Mouse (Mus musculus) urinary bladder, adult 2 months (tissue): ENCODE results near the gene Sbp. TPM values are rescaled to one million over a fixed set of nuclear protein-coding genes. Genes with fewer than 3 reads are reported as not detected.
"Not testable (repeated sequence)": the region's sequence is repeated elsewhere in the genome, so short reads cannot be mapped to it uniquely, and the experiment has no call there.

Experiments used
- DNase-seq: peaks from one replicate; pipeline ENCODE4 v3.0.0; 2022; ENCODE audit warnings: low spot score
- polyA plus RNA-seq: library from polyadenylated mRNA; depleted of rRNA; stranded (reverse); fragments of >200 nt; gene quantifications from 2 replicates; pipeline ENCODE4 v1.2.3, GENCODE M21; 2012; rRNA removed

Gene Sbp
- 0.09 TPM in 1 of 2 replicates, not detected in the other for polyA plus RNA-seq

GRCm38 (mm10) chr17:23941372-23941771, at the start of gene Sbp:
Gene Sbp (plus strand): TSS chr17:23941672.
- DNase-seq, result no peak

DNA sequence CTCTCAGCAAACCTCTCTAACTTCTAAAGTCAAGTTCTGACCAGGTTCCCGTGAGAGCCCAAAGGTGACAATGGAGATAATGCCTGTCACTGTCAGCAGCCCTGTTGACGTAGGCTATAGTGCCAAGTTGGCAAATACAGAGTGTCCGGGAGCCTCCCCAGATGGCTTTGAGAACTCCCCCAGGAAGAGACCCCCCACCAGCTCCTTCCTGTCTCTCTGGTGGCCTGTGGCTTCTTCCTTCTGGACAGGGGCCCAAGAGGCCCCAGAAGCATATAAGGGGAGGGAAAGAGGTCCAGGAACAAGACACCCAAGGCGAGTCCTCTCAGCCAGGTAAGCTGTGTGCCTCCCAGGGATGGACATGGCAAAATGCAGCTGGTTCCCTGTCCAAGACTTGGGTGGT, 24.3 kb upstream of the Sbp start, which contains the start of gene Dcpp3:
Gene Dcpp3 (plus strand): TSS at position 301 of the 400 bp plus-strand sequence.
- not testable (repeated sequence) for DNase-seq

GRCm38 (mm10) chr17:23924531-23925007, 16.9 kb upstream of the Sbp start:
- DNase-seq, result peak; percentile 83

- DNase-seq, result peak; percentile 52
Measured at GRCm38 (mm10) chr17:23925090-23925493, 16.4 kb upstream of the Sbp start.

DNA sequence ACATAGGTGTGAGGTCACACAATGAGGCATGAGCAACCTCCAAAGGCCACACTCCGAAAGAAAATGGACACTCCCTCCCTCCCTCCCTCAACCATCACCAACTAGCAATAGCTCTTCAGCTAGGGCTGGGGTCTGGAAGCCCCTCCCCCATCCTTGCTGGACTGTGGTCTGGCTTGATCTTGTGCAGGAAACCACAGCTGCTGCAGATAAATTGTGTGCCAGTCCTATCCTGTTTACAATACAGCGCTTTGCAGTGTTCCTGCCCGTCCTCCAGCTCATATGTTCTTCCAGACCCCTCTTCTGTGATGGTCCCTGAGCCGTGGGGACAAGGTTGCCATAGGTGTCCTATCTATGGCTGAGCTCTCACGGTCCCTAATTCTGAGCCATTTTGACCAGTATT, 10.3 kb upstream of the Sbp start:
- no peak for DNase-seq

- DNase-seq, result not testable (repeated sequence)
Measured at GRCm38 (mm10) chr17:23947486-23947885, 6.0 kb downstream of the Sbp start.

DNA sequence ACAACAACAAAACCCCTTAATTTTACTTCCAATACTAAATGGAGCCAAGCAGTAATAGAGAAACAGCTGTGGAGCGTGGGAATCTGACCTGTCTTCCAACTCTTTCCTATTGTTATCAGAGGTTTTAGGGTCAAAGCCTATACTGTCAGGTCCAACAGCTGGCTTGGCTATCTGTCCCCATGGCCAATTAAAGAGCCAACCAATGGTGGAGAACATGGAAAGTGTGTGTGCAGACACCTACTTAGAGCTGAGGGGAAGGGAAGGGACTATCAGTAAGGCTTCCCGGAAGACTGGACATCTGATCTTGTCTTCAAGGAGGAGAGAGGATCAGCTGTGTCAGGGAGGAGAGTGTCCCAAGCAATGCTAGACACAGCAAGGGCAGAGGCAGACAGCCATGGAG, 7.6 kb downstream of the Sbp start:
- DNase-seq, result no peak

DNA sequence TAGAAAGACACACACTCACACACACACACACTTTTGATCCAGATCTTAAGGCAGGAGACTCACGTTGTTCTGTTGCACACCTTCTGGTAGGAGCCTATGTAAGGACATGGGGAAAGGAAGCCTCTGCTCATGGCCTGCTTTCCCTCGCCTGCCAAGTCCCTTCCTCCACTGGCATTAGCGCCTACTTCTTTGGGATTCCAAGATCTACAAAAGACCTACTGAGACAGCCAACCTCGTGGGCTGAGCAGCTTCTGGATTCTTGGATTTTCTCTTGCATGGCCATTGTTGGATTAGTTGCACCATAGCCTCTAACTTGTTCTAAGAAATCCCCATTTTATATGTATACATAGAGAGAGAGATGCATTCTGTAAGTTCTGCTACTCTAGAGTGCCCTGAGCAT, 9.4 kb downstream of the Sbp start:
- not testable (repeated sequence) for DNase-seq

- no peak for DNase-seq
Measured at GRCm38 (mm10) chr17:23955174-23955573, 13.7 kb downstream of the Sbp start, which contains the start of gene Sbpl. Gene Sbpl (minus strand): TSS chr17:23955274.

- no peak for DNase-seq
Measured at GRCm38 (mm10) chr17:23960084-23960738, 18.7 kb downstream of the Sbp start.

DNA sequence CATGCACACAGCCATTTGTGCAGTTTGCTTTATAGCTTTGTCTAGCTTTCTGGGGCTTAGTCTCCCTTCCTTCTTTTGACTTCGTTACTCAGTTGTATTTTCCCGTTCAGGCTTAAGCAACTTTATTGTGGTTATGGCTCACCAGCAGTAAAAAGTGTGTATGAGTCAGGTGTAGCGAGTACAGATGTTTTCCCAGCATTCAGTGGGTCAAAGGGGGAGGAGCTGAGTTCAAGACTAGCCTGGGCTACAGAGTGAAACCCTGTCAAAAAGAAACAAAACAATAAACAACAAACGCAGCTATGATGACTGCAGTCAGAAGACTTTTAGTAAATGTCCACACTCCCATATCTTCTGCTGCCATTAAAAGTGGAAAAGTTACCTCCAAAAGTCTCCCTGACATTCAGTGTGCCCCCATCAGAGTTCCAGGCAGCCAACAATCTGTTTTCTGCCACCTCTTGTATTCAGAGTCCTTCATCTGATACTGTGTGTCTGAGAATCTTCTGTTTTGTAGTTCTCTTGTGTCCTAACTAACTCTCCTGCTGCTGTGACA, 20.2 kb downstream of the Sbp start:
- no peak for DNase-seq

DNA sequence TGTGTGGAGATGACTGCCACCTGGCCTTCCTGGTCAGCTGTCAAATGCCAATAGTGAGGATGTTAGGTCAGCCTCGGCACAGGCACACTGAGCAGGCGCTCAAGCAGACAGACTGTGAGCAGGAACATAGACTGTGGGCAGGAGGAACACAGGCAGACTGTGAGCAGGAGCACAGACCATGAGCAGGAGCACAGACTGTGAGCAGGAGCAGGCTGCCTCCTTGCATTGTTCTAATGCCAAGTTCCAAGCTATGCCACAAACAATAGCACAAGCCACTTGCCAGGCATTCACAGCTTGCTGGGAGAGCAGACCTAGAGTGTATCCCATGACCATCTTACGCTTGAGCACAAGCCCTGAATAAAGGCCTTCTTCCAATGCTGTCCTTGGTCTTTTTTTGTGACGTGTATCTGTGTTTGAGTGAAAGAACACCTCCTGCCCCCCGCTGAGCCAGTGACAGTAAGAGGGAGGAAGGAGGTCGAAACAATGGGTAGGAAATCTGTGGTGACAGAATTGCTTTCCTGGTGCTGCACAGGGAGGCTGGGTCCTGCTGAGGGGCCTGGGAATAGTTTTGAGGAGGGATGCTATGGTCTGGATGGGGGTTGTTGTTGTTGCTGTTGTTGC, 24.4 kb downstream of the Sbp start:
- DNase-seq, result no peak

DNA sequence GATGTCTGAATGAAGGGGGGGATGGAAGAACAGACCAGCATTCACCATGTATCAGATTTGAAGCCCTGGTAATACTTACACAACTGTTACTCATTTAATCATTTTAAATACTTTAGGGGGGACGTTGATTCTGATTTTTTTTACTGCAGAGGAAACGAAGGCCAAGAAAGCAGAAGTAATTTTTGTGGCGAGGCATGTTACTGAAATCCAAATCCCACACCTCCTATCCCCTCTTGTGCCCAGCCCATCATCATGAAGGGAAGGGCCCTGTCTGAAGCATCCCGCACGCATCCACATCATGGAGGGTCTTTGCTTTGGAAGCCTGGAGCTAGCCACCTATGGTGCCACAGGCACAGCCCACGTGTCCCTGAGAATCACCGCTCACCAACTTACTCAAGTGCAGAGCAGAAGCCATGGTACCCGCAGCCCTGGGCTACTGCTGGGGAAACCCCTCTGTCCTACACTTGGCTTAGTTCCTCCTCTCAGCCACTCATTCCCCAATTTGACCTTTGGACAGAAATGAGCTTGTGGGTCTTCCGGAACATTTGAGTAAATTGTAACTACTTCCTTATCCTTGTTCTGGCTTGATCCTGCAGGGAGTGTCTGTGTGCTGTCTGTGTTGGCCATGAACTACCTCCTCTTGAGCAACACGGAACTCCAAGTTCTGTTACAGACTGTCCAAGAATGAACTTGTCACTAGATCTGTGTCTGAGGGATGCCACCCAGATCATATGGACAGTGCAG, 25.4 kb downstream of the Sbp start:
- no peak for DNase-seq

DNA sequence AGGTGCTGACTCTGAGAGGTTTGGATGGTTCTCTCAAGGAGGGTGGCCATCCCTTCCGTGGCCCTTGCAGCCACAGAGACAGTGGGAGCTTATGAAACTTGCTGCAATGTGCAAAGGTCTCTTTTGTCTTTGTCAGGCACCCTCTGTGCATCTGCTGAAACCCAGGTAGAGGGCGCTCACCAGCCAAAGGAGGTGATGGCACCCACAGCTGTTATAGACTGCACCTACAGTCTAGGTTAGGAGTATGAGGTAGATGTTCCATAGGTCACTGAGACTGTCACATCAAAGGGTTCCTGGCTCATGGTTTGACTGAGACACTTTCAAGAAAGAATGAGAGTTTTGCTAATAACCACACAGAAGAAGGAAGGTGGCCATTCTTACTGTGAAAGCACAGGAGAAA, 27.3 kb downstream of the Sbp start:
- no peak for DNase-seq

- DNase-seq, result peak; percentile 58
Measured at GRCm38 (mm10) chr17:23969231-23969630, 27.8 kb downstream of the Sbp start.

- no peak for DNase-seq
Measured at GRCm38 (mm10) chr17:23971315-23971714, 29.8 kb downstream of the Sbp start.

DNA sequence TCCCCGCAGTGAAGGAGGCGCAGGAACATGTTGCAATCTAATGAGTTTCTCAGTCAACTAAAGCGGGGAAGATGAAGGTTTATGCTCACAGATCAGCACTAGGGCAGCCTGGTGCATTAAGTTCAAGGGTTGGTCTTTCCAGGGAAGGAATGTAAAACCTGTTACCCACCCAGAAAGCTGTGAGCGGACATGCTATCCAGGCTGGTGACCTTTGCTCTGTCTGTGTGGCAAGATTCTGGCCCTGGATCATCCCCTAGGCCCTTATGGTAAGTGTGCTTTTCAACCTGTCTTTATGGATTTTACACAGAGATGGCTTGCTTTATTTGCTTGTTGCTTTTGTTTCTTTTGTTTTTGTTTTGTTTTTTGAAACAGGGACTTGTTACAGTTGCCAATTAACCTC, 35.2 kb downstream of the Sbp start:
- DNase-seq, result no peak

DNA sequence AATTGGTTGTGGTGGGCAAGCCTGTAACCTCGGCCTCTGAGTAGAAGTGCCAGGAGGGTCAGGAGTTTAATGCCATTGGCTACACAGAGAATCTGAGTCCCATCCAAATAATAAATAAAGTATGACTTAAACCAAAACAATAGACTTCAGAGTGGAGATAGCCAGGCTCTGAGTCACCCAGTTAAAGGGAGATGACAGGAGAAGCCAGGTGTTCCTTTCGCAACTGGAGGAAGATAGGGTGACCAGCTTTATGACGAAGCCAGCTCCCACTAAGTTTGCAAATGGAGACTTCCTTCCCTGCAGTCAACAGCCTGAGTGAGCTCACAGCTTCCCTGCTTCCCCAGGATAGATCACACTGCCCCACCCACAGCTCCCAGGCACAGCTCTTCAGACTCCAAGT, 38.0 kb downstream of the Sbp start:
- DNase-seq, result no peak

DNA sequence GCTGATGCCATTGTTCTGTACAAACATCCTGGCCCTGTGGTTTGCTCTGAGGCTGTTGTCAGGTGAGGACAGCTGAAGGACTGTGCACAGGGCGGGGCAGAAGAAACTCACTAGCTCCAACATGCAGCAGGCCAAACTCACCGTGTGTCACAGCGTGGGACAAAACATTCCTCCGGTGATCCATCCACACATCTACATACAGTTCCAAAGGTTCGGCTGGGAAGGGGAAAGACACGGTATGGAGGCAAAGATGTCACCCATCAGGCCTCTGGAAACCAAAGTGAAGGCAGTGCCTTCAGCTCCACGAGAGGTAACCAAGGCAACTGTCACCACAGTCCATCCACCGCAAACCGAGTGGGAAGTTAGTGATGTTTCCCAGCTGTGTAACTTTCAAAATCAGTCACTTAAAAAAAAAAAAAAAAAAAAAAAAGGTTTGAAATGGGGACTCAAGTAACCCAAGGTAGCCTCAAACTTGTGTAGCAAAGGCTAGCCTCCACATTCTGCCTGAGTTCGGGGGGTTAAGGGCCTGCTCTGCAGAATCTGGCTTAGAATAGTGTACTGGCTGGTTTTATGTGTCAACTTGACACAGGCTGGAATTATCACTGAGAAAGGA, 38.9 kb downstream of the Sbp start, which contains the start of gene Prss30:
Gene Prss30 (minus strand): TSS at position 270 of the 613 bp plus-strand sequence.
- DNase-seq, result no peak

DNA sequence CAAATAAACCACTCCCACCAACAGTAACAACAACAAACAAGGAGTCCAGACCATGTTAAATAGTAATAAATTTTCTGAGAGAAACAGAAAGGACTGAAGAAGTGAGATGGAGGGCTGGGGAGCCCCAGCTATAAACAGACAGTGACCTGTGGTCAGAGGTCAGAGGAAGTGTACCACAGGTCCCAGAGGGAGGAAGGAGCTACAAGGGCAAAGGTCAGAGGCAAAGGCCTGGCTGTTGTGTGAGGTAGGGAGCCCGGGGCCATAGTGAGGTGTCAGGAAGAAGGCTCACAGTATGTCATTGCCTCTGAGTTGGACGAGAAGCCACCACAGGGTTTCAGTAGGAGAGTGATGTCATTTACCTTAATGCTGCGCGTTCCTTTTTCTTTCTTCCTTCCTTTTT, 41.4 kb downstream of the Sbp start:
- no peak for DNase-seq

DNA sequence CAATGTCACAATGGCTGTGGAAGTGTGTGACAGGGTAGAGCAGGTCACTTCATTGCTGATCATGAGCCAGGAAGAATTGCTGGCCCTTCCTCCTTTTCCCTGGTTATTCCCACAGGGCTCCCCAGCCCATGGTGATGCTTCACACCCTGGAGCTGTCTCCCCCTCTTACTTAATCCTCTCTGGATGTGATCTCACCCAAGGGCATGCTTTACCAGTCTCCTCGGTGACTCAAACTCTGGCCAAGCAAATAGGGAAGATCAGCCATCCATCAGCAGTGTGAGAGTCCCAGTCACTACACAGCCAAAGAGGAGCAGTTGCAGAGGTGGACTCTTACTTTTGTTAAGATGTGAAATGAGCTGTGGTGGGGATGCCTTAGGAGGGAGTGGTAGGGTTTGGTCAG, 43.5 kb downstream of the Sbp start:
- no peak for DNase-seq

- no peak for DNase-seq
Measured at GRCm38 (mm10) chr17:23989802-23990201, 48.3 kb downstream of the Sbp start.
